Mouse (Mus musculus) lung, embryonic 16.5 days (tissue): Measurements from ENCODE around the gene Usp39. TPM values are rescaled to one million over a fixed set of nuclear protein-coding genes. Genes with fewer than 3 reads are reported as not detected.

ENCODE experiments used
- ATAC-seq: fragments of 200-750 bp; cut with Nextera tagmentation; 2 replicates; pipeline ENCODE4 v1.8.0; 2017; ENCODE audit warnings: low read depth, mild to moderate bottlenecking, moderate library complexity
- H3K27ac ChIP-seq: fragments of 300-500 bp; sonication (generic); 2 replicates; pipeline ENCODE4 v1.5.1; 2014; ENCODE audit warnings: mild to moderate bottlenecking, control low read depth, low read length
- H3K27me3 ChIP-seq: fragments of 300-500 bp; sonication (generic); 2 replicates; pipeline ENCODE4 v1.6.1; 2014; ENCODE audit warnings: low read depth, low read length, mixed read lengths; ENCODE audit not compliant: control insufficient read depth, insufficient read depth
- H3K36me3 ChIP-seq: fragments of 300-500 bp; sonication (generic); 2 replicates; pipeline ENCODE4 v1.6.1; 2014; ENCODE audit warnings: low read length; ENCODE audit not compliant: control insufficient read depth, insufficient read depth
- H3K4me1 ChIP-seq: fragments of 300-500 bp; sonication (generic); replicated peaks from 2 replicates; pipeline ENCODE4 v1.6.1; 2014; ENCODE audit warnings: low read length, mixed read lengths; ENCODE audit not compliant: control insufficient read depth, insufficient read depth
- H3K4me2 ChIP-seq: fragments of 300-500 bp; sonication (generic); 2 replicates; pipeline ENCODE4 v1.6.1; 2014; ENCODE audit warnings: low read depth, low read length, control low read depth
- H3K4me3 ChIP-seq: fragments of 300-500 bp; sonication (generic); 2 replicates; pipeline ENCODE4 v1.5.1; 2014; ENCODE audit warnings: mild to moderate bottlenecking, low read length, control low read depth
- H3K9ac ChIP-seq: fragments of 300-500 bp; sonication (generic); 2 replicates; pipeline ENCODE4 v1.6.1; 2014; ENCODE audit warnings: low read length, control low read depth
- H3K9me3 ChIP-seq: fragments of 300-500 bp; sonication (generic); 2 replicates; pipeline ENCODE4 v1.6.1; 2016; ENCODE audit warnings: low read length; ENCODE audit not compliant: control insufficient read depth
- WGBS: fragments of 180-500 bp; shearing (Covaris S2); extraction: QIAGEN DNeasy Blood & Tissue Kit; methylation state at CpG from one replicate; pipeline ENCODE4 v1.1.7; 2014; 5-methylcytosine and 5-hydroxymethylcytosine counted together
- polyA plus RNA-seq: library from polyadenylated mRNA; unstranded; fragments of >200 nt; fragmentation: Nextera tagmentation; extraction: Ambion mirVana; gene quantifications from 2 replicates; pipeline ENCODE4 v1.2.1, GENCODE M21; 2015

Gene Usp39
- polyA plus RNA-seq, 1 experiment from 2014 or later = 39.2 TPM

DNA sequence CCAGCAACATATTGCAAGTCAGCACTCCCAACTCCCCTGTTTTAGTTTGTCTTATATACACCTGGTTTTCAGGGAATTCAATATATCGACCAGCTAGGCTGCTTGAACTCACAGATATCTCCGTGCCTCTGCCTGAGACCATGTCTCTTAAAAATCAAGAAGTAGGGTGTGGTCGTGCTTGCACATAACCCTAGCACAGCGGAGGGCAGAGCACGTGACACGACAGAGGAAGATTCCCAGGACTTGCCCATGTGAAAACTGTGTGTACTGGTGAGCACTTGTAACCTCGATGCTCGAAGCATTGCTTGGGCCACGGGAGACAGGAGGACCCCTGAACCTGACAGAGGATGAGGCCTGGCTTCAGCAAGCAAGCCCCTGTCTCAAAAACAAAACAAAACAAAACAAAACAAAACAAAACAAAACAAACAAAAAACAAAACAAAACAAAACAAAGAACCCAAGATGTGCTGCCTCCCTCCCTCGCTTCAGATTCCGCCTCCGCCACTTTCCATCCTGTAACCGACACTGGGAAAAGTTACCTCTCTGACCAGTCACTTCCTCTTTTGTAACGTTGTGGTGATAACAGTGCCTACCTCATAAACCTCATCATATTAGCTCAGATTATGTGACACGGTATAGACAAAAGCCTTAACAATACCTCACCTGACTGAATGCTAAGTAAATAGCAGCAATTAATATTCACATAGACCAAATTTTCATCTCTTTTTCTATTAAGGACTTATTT lies 30.0 kb upstream of the Usp39 start:
- Histone ChIP-seq H3K9ac (no peak overlapping the region), H3K4me3 (no peak overlapping the region), H3K4me2 (no peak overlapping the region), H3K4me1 (peaks cover 34% of the 10 kb centered on the region), H3K9me3 (no peaks in the 10 kb centered on the region), H3K27ac (peak overlapping the region; percentile 38; the same call in 1 of the 2 replicates), H3K27me3 (no peaks in the 10 kb centered on the region), H3K36me3 (no peaks in the 10 kb centered on the region)
- no peak for ATAC-seq
- 67% methylated on average over 15 of the region's 15 CpGs for WGBS

DNA sequence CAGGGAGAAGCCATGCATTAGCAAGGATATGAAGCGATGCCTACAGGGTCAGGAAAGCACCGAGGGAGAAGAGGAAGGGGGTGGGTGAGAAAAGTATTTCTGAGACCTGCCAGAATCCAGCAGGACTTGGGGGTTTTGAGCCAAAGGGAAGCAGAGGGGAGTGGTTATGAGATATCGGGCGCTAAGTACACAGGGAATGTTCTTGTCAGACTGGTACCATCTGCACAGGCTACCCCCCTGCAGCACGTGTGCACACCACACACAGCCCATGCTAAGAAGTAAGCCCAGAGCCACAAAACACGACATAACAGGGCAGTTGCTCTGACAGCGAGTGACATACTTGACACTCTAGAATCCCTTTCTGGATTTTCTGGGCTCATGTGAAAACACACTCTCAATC lies 29.2 kb upstream of the Usp39 start:
- H3K27ac ChIP-seq = peak overlapping the region; percentile 78
- no peak overlapping the region for H3K9ac ChIP-seq
- 35% methylated on average over 7 of the region's 7 CpGs for WGBS
- H3K27me3 ChIP-seq = no peaks in the 10 kb centered on the region
- ATAC-seq = peak; percentile 50; the same call in 1 of the 2 replicates
- no peaks in the 10 kb centered on the region for H3K9me3 ChIP-seq
- H3K36me3 ChIP-seq = no peaks in the 10 kb centered on the region
- no peak overlapping the region for H3K4me3 ChIP-seq
- no peak overlapping the region; the same call in 1 of the 2 replicates for H3K4me2 ChIP-seq
- peaks cover 33% of the 10 kb centered on the region for H3K4me1 ChIP-seq

DNA sequence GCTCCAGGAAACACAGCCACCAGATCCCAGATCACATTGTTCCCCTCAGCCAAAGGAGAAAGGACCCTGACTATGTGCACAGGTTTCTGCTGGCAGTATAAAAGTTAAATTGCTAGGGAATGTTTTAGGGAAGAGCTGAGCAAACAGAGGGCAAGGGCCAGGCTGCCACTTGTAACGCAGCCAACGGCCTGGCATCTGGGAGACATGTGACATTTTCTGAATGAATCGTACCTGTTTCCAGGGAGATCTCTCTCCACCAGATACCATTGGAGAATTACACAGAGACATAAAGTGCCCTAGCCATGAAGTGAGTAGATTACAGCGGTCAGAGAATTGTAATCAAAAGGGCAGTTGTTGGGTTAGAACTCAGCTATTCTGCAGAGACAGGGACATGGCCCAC lies 28.2 kb upstream of the Usp39 start:
- 56% methylated on average over 4 of the region's 4 CpGs for WGBS
- peak; percentile 53 for ATAC-seq
- peak overlapping the region; percentile 78 for H3K27ac ChIP-seq

DNA sequence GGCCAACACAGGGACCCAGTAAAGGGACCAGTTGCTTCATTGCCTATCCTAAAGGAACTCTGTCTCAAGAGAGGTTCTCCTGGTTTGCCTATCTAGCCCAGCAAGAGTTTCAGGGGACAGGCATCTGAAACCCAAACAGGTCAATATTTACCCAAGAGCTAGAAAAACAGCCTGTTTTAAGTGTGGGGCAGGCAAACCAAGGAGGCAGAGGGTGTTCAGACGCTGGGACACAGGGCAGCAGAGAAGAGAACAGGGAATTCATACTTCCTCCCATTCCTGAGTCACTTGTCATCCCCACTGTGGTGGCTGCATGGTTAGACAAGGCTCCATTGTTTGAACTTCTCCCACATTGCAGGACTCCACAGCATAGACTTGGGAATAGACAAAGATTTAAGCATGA lies 26.6 kb upstream of the Usp39 start:
- H3K4me2 ChIP-seq = no peak overlapping the region
- H3K4me1 ChIP-seq = peaks cover 33% of the 10 kb centered on the region
- WGBS = 14% methylated on average over 1 of the region's 1 CpGs
- peak overlapping the region; percentile 8; the same call in 1 of the 2 replicates for H3K9ac ChIP-seq
- no peaks in the 10 kb centered on the region for H3K36me3 ChIP-seq
- ATAC-seq = no peak
- peak overlapping the region; percentile 81 for H3K27ac ChIP-seq
- no peaks in the 10 kb centered on the region for H3K9me3 ChIP-seq
- H3K27me3 ChIP-seq = no peaks in the 10 kb centered on the region
- no peak overlapping the region for H3K4me3 ChIP-seq

More for the DNA sequence above, 28.2 kb upstream of the Usp39 start:
- H3K4me3 ChIP-seq = no peak overlapping the region
- no peaks in the 10 kb centered on the region for H3K9me3 ChIP-seq
- no peak overlapping the region for H3K4me2 ChIP-seq
- no peak overlapping the region; the same call in 1 of the 2 replicates for H3K9ac ChIP-seq
- H3K36me3 ChIP-seq = no peaks in the 10 kb centered on the region
- H3K4me1 ChIP-seq = peaks cover 33% of the 10 kb centered on the region
- no peaks in the 10 kb centered on the region for H3K27me3 ChIP-seq

DNA sequence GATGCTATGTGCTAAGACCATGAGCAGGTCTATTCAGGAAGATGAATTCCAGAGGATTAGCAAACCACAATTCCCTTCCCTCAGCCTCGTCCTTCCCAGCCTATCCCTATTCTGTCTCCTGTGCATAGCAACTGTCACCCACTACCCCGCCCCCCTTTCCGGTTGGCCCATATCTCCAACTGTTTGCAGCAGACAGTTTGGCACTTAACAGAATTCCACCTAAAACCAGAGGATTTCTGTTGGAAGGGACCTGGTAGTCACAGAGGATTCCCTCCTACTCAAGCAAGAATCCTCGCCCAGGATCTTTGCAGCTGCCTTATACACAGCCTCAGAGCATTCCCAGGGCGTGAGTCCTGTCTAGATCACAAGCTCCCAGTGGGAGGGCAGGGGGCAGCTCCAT lies 26.2 kb upstream of the Usp39 start:
- WGBS = 22% methylated on average over 5 of the region's 5 CpGs
- Histone ChIP-seq H3K36me3 (no peaks in the 10 kb centered on the region), H3K4me2 (no peak overlapping the region), H3K9ac (peak overlapping the region; percentile 17; the same call in 1 of the 2 replicates), H3K9me3 (no peaks in the 10 kb centered on the region), H3K27ac (peak overlapping the region; percentile 81), H3K4me3 (no peak overlapping the region), H3K4me1 (peaks cover 33% of the 10 kb centered on the region), H3K27me3 (no peaks in the 10 kb centered on the region)
- ATAC-seq = peak; percentile 57

DNA sequence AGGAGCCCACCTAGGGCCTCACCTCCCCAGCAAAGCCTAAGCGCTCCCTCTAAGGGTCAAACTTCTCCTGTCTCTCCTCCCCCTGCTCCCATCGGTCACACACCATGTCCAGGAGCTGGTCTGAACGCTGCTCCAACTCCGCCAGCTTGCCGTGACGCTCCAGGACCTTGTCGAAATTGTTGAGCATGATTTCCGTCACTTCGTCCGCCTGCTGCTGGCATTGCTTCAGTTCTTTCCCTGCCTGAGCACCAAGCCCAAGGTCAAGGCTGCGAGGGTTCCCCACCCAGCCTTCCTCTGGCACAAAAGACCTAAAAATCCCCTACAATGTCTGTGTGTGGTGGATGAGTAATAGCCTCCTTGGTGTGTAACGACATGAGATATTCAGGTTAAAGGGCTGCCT lies 25.1 kb upstream of the Usp39 start:
- Histone ChIP-seq H3K9me3 (no peaks in the 10 kb centered on the region), H3K4me2 (no peak overlapping the region), H3K4me1 (peaks cover 33% of the 10 kb centered on the region), H3K36me3 (no peaks in the 10 kb centered on the region), H3K27ac (peak overlapping the region; percentile 81; the same call in 1 of the 2 replicates), H3K27me3 (no peaks in the 10 kb centered on the region), H3K9ac (no peak overlapping the region), H3K4me3 (no peak overlapping the region)
- WGBS = 67% methylated on average over 12 of the region's 12 CpGs
- no peak for ATAC-seq

DNA sequence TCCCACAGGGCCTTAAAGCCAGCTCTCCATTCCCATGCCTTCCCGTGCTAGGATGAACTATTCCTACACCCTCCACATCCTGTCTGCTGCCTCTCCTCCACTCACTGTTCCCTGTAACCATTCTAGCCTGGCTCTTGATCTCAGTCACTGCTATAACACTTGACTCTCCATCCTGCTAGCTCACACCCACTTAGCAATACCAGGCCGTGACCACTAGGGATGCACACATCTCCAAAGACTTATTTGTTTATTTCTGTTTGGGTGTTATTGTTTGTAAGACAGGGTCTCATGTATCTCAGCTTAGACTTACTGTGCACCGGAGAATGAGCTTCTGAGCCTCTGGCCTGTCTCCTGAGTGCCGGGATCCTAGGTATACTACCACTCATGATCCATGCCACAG lies 24.6 kb upstream of the Usp39 start:
- ATAC-seq = no peak
- WGBS = 79% methylated on average over 4 of the region's 4 CpGs

DNA sequence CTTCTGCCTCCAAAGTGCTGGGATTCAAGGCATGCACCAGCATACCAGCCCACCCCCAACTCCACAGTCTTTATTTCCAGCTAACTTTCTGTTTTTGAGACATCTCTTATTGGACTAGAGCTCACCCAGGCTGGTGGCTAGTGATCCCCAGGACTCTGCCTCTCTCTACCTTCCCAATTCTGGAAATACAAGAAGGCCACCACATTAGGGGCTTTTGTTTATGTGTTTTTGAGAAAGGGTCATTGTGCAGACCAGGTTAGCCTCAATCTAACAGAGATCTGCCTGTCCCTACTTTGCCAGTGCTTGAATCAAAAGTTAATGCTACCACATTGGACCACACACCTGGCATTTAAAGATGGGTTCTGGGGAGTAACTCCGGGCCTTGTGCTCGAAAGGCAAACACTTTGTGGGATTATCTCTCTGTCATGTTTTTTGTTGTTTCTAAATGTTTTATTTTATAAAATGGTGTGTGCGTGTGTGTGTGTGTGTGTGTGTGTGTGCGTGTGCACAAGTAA lies 22.5 kb upstream of the Usp39 start:
- Histone ChIP-seq H3K9ac (no peak overlapping the region), H3K27ac (no peak overlapping the region), H3K9me3 (no peaks in the 10 kb centered on the region), H3K4me3 (no peak overlapping the region), H3K36me3 (no peaks in the 10 kb centered on the region), H3K4me2 (no peak overlapping the region), H3K4me1 (peaks cover 26% of the 10 kb centered on the region), H3K27me3 (no peaks in the 10 kb centered on the region)
- WGBS = 78% methylated on average over 4 of the region's 4 CpGs
- ATAC-seq = no peak

More for the DNA sequence above, 24.6 kb upstream of the Usp39 start:
- H3K9me3 ChIP-seq = no peaks in the 10 kb centered on the region
- peaks cover 28% of the 10 kb centered on the region for H3K4me1 ChIP-seq
- H3K4me2 ChIP-seq = no peak overlapping the region
- H3K9ac ChIP-seq = no peak overlapping the region
- H3K27ac ChIP-seq = no peak overlapping the region
- H3K36me3 ChIP-seq = no peaks in the 10 kb centered on the region
- no peak overlapping the region for H3K4me3 ChIP-seq
- no peaks in the 10 kb centered on the region for H3K27me3 ChIP-seq

DNA sequence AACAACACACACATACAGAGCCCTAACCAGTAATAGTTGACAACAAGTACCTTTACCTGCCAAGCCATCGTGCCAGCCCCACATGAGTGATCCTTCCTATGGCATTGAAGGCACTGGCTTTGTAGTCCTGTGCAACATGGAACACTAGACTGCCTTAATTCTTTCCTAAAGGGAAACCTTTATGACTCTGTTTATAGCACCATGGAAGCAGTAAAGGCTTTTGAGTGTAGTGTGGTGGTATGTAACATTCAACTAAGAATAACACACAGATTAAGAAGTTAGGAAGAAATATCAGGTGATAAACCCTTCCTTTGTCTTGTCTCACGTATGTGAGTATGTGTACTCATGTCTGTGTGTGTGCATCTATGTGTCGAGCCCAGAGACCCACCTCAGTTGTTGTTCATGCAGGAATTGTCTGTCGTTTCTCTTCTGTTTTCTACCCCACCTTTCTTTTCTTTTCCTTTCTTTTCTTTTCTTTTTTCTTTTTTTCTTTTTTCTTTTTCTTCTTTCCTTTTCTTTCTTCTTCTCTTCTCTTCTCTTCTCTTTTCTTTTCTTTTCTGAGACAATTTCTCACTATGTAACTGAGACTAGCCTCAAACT lies 22.0 kb upstream of the Usp39 start, which contains the start of gene Rnf181:
Gene Rnf181, minus strand, starts transcription at position 113 of the 600 bp plus-strand sequence.
- no peaks in the 10 kb centered on the region for H3K27me3 ChIP-seq
- 59% methylated on average over 4 of the region's 4 CpGs for WGBS
- H3K4me1 ChIP-seq = peaks cover 26% of the 10 kb centered on the region
- no peaks in the 10 kb centered on the region for H3K36me3 ChIP-seq
- no peak within 1 kb of the TSS for H3K9ac ChIP-seq
- no peaks in the 10 kb centered on the region for H3K9me3 ChIP-seq
- ATAC-seq = no peak
- no peak within 1 kb of the TSS for H3K4me2 ChIP-seq
- no peak within 1 kb of the TSS for H3K4me3 ChIP-seq
- H3K27ac ChIP-seq = no peak within 1 kb of the TSS
